Mouse (Mus musculus): ENCODE data around the gene Olfr1093.

Olfr1093 gene

DNA sequence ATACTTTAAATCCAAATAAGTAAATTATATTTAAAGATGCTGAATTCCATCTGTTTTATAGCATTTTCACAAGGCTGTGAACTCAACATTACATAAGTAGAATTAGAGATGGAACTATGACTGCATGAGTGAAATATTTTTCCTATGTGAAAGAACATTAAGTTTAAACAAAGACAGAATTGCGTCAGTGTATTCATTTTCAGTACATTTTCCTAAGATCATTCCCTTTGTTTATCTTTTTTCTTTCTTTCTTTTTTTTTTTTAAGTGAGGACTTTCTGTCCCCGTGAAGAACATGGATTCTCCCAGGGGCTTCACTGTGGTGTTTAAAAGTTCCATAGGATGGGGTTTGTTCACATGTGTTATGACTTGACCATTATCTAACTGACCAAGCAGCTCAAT is at the start of gene Olfr1093:
Gene Olfr1093, plus strand, starts transcription at position 301 of the 400 bp plus-strand sequence.
- ChIA-PET CTCF (no interaction called here), POLR2A (no interaction called here)

DNA sequence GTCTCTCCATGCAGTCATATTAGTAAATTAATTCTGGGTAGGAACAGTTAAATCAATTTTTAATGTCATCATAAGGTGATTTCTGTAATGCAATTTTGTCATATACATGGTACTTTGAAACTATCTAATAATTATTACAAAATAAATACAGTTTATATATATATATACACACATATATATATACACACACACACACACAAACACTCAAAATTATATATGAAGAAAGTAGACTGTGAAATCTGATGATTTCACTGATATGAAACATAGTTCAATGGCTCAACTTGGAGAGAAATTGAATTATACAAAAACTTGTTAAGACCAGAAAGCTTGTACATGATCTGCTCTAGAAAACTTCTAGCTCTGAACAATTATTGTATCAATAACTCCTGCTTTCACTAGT is 48.7 kb upstream of the Olfr1093 start, which contains the start of gene Olfr1089:
Gene Olfr1089, minus strand, starts transcription at position 101 of the 400 bp plus-strand sequence.
- POLR2A ChIA-PET = no interaction called here
- CTCF ChIA-PET = no interaction called here

DNA sequence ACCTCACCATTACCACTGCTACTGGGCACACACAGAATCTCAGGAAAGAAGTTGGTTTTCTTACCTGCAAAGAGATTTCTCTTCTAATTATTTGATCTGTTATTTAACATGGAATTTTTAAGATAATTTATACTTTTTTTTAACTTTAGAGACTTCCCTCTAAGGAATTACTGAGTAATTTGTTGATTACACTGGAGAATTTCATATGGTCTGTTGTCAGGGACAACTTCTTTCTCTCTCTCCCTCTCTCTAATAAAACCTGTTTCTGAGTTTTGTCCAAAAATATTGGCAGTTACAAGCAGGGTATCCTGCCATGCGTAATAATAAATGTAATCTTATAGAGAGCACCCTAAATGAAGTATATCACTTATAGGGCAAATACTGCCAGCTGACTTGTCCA is 23.4 kb upstream of the Olfr1093 start, which contains the start of gene Olfr1090:
Gene Olfr1090, minus strand, starts transcription at position 101 of the 400 bp plus-strand sequence.
- ChIA-PET CTCF (no interaction called here), POLR2A (no interaction called here)

DNA sequence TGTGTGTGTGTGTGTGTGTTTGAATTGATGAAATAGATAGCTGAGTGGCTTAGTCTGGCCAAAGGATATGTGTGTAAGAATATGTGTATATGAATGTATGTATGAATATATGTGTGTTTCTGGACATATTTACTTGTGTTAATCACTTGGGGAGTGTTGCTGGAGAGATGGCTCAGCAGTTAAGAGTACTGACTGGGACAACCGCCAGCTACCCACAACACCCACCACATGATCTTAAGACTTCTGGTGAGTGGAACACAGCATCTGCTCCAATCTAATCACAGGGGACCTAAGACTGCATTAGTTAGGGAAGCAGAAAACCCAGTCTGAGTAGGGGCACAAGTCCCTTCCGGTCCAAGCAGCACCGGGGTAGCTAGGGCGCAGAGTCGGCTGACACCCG is 21.2 kb upstream of the Olfr1093 start:
- ChIA-PET CTCF (no interaction called here), POLR2A (no interaction called here)

DNA sequence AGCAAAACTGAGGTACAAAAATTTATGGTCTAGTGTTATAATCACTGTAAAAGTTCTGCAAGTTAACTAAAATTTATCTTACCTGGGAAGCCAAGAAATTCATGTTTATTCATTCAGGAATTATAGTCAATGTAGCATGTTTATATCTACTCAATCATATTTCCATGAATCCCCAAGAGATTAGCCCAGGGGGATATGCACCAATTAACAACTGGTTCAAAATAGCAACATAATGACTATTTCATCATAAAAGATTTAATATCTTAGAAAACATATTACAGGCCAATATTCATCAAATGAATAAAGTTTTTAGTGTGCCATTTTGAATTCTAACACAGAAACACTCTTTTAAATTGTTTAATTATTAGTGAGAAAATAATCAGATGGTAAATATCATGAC is 27.6 kb downstream of the Olfr1093 start, which contains the start of gene Olfr141:
Gene Olfr141, minus strand, starts transcription at position 101 of the 400 bp plus-strand sequence.
- POLR2A ChIA-PET = no interaction called here
- CTCF ChIA-PET = no interaction called here

DNA sequence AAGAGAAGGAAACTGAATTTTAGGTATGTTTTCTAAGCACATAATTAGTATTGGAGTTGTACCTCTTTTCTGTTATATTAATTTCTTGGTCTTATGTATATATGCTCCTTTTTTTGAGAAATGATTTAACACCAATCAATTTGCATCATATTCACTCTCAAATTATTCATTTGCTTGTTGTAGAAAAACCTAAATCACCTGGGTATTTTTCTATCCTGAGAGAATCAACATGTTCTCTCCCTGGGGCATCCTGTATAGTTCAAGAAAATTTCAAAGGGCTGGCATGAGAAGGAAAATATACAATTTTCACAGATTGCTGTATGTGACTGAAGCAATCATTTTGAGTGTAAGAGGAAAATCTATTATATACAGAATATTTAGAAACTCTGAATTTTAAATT is 42.1 kb downstream of the Olfr1093 start, which contains the start of gene Olfr1094:
Gene Olfr1094, plus strand, starts transcription at position 301 of the 400 bp plus-strand sequence.
- POLR2A ChIA-PET = no interaction called here
- CTCF ChIA-PET = no interaction called here

All from embryonic stem cell, embryonic (primary cell).